Mouse (Mus musculus) spleen, adult 2 months (tissue): ENCODE data around the gene Spata32.

ENCODE experiments used
- CTCF ChIP-seq: fragments of 200-500 bp; IDR thresholded peaks from 2 replicates; pipeline ENCODE4 v1.5.1; 2011; ENCODE audit warnings: mild to moderate bottlenecking, inconsistent platforms; ENCODE audit not compliant: insufficient read depth, insufficient read length, insufficient replicate concordance; ENCODE audit errors: extremely low read depth
- POLR2A ChIP-seq: fragments of 200-500 bp; IDR thresholded peaks from 2 replicates; pipeline ENCODE4 v1.6.1; 2011; ENCODE audit warnings: low read depth, low read length, inconsistent platforms

- TF ChIP-seq CTCF (no peak), POLR2A (no peak)
These were observed 12.4 kb upstream of the Spata32 start for GRCm38 (mm10) chr11:103230626-103231025.
